Mouse (Mus musculus) frontal cortex, adult 2 months (tissue): ENCODE measurements around the gene Lrrc31. TPM values are rescaled to one million over a fixed set of nuclear protein-coding genes. Genes with fewer than 3 reads are reported as not detected.

Source experiments
- DNase-seq, 2 experiments: peaks; one replicate each; pipeline ENCODE4 v3.0.0; 2022; ENCODE audit warnings: low spot score in 1 of 2; ENCODE audit errors: extremely low spot score in 1 of 2
- polyA plus RNA-seq: library from polyadenylated mRNA; depleted of rRNA; stranded (reverse); fragments of >200 nt; gene quantifications from 2 replicates; pipeline ENCODE4 v1.2.3, GENCODE M21; 2012; rRNA removed

Gene Lrrc31
- polyA plus RNA-seq, 1 experiment, result not detected

GRCm38 (mm10) chr3:30695661-30696060 is 4.0 kb downstream of the Lrrc31 start:
- DNase-seq, result no peak

DNA sequence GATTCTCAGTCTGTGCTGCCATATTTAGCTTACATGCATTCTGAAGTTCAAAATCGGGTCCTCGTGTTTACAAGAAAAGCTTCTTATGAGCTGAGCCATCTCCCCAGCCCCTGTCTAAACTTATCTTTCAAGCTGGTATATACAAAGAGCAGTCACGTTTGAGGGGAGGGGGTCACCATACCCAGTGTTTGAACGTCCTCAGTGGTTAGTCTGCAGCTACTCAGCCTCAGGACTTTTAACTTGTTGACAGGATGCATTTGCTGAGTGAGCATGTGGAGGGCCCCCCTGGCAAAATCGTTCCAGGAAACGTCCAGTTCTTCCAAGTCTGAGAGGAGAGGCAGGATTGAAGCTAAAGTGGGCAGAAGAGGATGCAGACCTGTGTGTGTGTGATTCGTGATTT is 8.7 kb downstream of the Lrrc31 start:
- no peak for DNase-seq

DNA sequence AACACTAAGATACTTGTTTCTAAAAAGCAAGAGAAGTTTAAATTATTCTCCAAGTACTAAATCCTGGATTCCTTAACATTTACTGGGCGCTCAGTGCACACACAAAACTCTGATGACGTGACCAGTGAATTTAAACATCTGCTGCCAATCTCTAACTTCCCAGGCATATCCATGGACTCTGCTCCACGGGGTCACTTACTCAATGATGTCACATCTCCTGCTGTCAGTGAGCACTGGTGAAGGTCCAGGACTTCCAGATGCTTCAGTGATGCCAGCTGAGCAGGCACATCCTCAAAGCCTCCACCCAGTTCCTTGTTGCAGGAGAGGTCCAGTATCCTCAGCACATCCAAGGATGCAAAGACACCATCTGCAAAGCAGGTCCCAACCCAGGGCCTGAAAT is 12.4 kb downstream of the Lrrc31 start:
- DNase-seq, result no peak

DNA sequence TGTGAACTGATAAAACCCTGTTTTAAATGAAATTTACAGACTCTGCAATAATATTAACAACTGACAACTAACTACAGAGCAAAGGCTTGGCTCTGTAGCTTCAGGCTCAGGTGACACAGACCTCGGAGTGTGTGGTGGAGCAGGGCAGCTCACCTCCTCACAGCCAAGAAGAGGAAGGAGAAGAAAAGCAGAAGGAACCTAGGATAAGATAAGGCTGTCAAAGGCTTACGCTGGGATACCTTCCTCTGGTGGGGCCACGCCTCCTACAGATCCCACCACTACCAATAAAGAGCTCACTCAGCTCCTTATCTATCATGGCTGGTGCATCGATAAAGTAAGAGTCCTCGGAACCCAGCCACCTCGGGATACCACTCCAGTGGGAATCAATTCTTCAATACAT is 16.5 kb downstream of the Lrrc31 start:
- DNase-seq, result no peak

GRCm38 (mm10) chr3:30658486-30658885 is 41.2 kb downstream of the Lrrc31 start:
- no peak for DNase-seq

- no peak for DNase-seq
These were observed 43.7 kb downstream of the Lrrc31 start for GRCm38 (mm10) chr3:30655937-30656336.

DNA sequence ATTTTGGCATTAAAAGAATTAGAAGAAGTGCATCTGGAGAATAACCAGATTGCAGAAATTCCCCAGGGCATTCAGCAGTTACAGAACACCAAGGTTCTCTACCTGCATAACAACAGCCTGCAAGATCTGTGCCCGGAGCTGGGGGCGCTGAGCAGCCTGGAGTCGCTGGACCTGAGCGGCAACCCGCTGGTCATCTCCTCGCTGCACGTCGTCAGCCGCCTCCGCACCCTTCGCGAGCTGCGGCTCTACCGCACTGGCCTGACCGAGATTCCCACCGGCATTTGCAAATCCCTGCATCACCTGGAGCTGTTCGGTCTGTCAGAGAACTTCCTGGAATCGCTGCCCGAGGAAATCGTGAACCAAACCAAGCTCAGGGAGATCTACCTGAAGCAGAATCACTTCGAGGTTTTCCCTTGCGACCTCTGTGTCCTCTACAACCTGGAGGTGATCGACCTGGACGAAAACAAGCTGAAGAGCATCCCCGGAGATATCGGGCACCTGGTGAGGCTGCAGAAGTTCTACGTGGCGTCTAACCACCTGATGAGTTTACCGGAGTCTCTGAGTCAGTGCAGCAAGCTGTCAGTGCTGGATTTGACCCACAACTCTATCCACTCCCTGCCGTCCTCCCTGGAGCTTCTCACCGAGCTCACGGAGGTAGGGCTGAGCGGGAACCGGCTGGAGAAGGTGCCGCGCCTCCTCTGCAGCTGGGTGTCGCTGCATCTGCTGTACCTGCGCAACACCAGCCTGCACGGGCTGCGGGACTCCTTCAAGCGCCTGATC is 49.4 kb downstream of the Lrrc31 start:
- DNase-seq, result peak in 1 of 2 experiments; percentile 7

DNA sequence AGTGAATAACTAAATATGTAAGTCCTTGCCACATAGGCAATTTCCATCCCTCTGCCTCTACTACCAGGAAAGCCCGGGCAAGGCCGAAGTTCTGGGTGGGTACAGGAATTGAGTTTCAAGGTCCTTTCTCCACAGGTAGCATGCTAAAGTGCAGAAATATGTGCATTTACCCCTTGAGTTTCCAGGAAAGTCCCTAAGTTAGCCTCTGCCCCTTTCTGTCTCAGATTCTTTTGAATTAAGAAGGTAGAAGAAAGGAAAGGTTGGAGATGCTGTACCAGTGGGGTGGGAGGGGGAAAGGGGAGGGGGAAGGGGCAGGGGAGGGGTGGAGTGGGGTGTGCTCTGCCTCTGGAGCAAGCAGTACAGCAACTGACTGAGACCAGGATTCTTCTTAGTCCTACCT is 51.2 kb downstream of the Lrrc31 start:
- no peak for DNase-seq

- DNase-seq, result peak in 1 of 2 experiments; percentile 9
These were observed 52.1 kb downstream of the Lrrc31 start, which contains the start of gene Lrrc34 for GRCm38 (mm10) chr3:30647440-30648090. Lrrc34 (minus strand) TSS chr3:30647869.

DNA sequence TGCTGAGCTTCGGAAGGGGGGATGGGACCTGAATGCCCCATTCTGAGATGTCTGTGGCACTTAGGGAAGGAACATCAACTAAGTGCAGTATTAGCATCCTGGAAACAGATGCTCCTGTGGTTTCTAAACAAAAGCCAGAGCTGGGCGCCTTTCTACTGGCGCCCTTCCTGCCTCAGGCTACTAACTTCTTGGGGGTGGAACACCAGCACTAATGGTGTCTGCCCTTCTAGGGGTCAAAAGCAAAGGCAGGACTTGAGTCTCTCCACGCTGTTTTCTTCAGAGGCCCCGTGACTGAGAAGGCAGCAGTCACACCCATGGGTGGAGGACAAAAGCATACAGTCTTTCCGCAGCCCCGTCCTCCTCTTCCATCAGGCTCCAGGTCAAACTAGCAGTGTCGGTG is 52.9 kb downstream of the Lrrc31 start:
- DNase-seq, result no peak

- DNase-seq, result no peak
These were observed 55.4 kb downstream of the Lrrc31 start, which contains the start of gene Lrriq4 for GRCm38 (mm10) chr3:30644207-30644606. Lrriq4 (plus strand) TSS chr3:30644507.

- DNase-seq, result no peak
These were observed 64.0 kb downstream of the Lrrc31 start for GRCm38 (mm10) chr3:30635629-30636028.

GRCm38 (mm10) chr3:30633681-30634080 is 66.0 kb downstream of the Lrrc31 start:
- DNase-seq, result no peak

Other genes with a start within 250 kb of the Lrrc31 start
- gene Mecom, start 151.8 kb downstream of the Lrrc31 start, polyA plus RNA-seq, result 2.6 and 3.8 TPM in 2 replicates
- gene Actrt3, start 99.9 kb downstream of the Lrrc31 start, polyA plus RNA-seq, result 0.62 and 0.74 TPM in 2 replicates
- gene Mynn, start 97.8 kb downstream of the Lrrc31 start, polyA plus RNA-seq, result 11.6 and 14.7 TPM in 2 replicates
- not detected in 2 replicates for gene Lrriq4, start 55.3 kb downstream of the Lrrc31 start, polyA plus RNA-seq
- 0.08 and 0.11 TPM in 2 replicates for gene Lrrc34, start 52.0 kb downstream of the Lrrc31 start, polyA plus RNA-seq
- 0.04 TPM in 1 of 2 replicates, not detected in the other for gene Samd7, start 46.5 kb upstream of the Lrrc31 start, polyA plus RNA-seq
- 102 and 113 TPM in 2 replicates for gene Sec62, start 93.0 kb upstream of the Lrrc31 start, polyA plus RNA-seq
- 1.4 and 2.0 TPM in 2 replicates for gene Gpr160, start 156.1 kb upstream of the Lrrc31 start, polyA plus RNA-seq